Mouse (Mus musculus) myocyte (in vitro differentiated cells): ENCODE results near the gene Trf.

Source experiments
- MAX ChIP-seq: IDR thresholded peaks from one replicate; pipeline ENCODE4 v1.6.1; 2011; ENCODE audit warnings: low read depth, mild to moderate bottlenecking, control low read depth
- MYOD1 ChIP-seq, 3 experiments: IDR thresholded peaks; one replicate each; pipeline ENCODE4 v1.6.1; 2011; ENCODE audit warnings: control low read depth in 2 of 3, low read depth in 2 of 3, mild to moderate bottlenecking in 2 of 3, moderate library complexity in 1 of 3; ENCODE audit not compliant: insufficient read length in 2 of 3, control insufficient read depth in 1 of 3
- MYOG ChIP-seq, 3 experiments: IDR thresholded peaks; one replicate each; pipeline ENCODE4 v1.6.1; 2011; ENCODE audit warnings: control low read depth in 2 of 3, low read depth in 2 of 3, mild to moderate bottlenecking in 2 of 3; ENCODE audit not compliant: insufficient read length in 2 of 3, control insufficient read depth in 1 of 3, insufficient read depth in 1 of 3
- POLR2A ChIP-seq: IDR thresholded peaks from one replicate; pipeline ENCODE4 v1.6.1; 2011; ENCODE audit warnings: low read depth, mild to moderate bottlenecking, control low read depth, moderate library complexity; ENCODE audit not compliant: insufficient read length
- TCF12 ChIP-seq: IDR thresholded peaks from one replicate; pipeline ENCODE4 v1.6.1; 2011; ENCODE audit warnings: mild to moderate bottlenecking, control low read depth; ENCODE audit not compliant: poor library complexity, insufficient read depth, severe bottlenecking

GRCm38 (mm10) chr9:103241206-103241605, 11.0 kb upstream of the Trf start:
- TF ChIP-seq MAX: no peak
- no peak for TF ChIP-seq POLR2A
- TF ChIP-seq MYOG (IDR thresholded peaks at IDR 0.05; ENCODE audit: control insufficient read depth in 1 of 3, insufficient read depth in 1 of 3, insufficient read length in 2 of 3, low read depth in 2 of 3): no peak
- TF ChIP-seq TCF12: no peak
- no peak for TF ChIP-seq MYOD1 (IDR thresholded peaks at IDR 0.05; ENCODE audit: control insufficient read depth in 1 of 3, insufficient read length in 2 of 3, low read depth in 2 of 3)
